Mouse (Mus musculus): ENCODE measurements around the gene Vezt.

DNA sequence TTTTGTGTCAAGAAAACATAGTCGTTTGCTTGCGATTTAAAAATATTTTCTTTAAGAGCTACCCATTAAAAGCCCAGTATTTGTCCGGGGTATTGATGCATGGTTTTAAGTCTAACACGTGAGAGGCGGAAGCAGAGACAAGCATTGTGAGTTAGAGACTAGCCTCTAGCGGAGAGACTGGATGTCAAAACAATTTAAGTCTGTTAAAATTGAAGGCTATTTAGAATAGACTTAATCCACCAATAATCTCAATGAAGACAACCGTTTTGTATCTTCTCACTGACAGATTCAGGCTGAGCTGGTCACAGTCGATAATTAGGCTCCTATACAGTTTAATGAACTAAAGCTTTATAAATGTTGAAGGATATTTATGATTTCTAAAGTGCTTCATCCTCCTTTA is 95.9 kb downstream of the Vezt start:
- TF ChIP-seq MAX (IDR thresholded peaks at IDR 0.05) (no peak), USF1 (IDR thresholded peaks at IDR 0.05; ENCODE audit: low read depth) (no peak), CTCF (IDR thresholded peaks at IDR 0.05; ENCODE audit: control insufficient read depth, insufficient read depth, insufficient read length) (no peak)
